Mouse (Mus musculus) mesoderm, embryonic 11.5 days (tissue): Measurements from ENCODE around the gene Epop.
A peak's percentile ranks its signal among the peaks of the same experiment; 100 is the strongest.

Experiments used
- DNase-seq: peaks from one replicate; pipeline ENCODE4 v3.0.0-alpha.2; 2012; ENCODE audit warnings: low read depth, low spot score

Epop gene

DNA sequence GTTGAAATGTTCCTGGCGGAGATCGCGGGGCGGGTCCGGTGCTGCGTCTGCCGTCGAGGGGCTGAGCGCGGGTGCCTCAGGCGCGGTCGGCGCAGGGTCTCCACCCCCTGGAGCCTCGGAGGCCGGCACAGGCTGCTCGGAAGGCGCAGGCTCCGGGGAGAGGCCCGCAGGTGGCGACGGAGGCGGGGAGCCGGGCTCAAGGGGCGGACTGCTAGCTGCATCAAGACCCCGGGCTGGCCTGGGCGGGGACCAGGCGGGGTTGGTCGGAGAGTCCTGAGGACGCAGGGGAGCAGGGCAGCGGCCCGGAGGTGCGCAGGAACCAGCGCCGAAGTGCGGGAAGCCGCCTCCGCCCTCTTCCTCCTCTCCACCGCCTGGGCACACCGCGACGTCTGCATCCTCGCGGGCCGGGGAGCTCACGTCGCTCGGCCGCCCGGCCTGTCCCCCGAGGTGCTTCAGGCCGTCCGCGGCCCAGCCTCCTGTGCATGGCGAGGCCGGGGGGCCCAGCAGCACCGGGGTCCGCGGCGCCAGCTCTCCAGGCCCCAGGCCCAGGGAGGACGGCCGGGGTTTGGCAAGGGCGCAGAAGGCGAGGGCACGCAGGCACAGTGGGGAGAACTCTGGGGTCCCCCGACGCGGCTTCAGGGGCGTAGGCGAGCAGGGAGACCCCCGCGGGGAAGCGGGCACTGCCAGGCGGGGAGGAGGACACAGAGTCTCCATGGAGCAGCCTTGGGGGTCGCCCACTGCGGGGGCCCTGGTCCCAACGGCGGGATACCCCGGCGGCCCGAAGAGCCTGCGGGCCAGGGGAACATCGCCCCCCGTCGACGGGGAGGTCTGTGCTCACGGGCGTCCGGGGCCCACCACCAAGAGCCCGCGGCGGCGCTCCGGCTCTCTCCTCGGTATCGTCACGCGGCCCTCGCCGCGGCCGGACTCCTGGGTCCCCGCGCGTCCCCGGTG lies 659 bp downstream of the Epop start:
- no peak for DNase-seq

DNA sequence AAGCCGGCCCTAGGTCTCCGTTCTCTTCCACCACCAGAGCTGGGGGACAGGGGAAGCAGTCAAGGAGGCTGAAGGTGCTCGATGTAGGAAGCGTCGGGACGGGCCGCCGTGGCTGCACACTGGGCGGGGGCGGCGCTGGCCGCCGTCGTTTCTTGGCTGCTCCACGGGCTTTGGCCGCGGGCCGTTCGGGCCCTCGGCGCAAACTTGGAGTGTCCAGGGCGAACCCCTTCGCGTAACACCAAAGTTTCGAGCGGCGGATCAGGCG lies 1.3 kb downstream of the Epop start:
- no peak for DNase-seq

DNA sequence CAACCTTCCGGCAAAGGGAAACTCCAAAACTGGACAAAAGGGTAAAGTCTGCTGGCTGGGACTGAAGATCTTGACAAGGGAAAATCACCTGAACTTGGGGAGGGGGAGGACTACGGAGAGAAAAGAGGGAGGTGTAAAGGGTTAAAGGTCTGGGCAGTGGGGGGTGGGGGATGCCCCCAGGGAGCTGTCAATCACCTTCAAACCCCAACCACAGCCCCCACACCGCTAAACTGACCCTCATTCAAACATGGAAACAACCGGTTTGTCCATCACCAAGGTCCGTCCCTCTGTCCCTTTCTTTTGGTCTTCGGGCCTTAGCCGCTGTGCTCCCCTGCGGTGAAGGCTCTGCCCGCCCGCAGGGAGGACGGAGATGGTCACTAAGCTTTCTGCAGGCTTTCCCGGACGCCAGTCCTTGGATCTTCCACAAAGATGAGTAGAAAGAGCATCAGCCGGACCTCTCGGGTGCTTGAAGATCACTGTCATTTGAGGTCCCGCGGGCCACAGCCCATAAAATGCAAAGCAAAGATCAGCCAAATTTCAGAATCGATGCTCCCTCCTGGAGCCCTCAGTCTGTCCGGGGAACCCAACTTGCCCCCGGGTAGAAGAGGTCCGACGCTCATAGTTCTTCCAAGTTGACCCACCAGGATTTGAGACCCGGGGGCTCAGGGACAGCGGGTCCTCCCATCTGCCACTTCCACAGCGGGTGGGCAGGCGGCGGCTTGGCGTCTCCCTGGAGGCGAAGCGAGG lies 1.8 kb downstream of the Epop start:
- DNase-seq, result no peak

DNA sequence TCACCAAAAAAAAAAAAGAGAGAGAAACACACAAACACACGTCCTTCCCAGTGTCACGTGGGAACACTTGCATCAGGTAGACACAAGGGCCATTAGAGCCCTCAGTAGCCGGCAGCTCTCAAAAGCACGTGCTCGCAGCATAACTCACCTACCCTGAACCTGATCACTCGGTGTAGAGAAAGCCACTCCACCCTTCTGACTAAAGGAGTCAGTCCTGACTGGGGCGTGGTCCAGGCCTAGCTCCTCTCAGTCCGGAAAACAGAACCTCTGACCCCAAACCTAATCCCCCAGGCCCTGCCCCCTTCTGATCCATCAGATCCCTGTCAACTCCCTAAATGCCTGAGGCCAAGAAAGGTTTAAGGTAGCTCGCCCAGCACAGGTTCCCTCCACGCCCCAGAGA lies 2.7 kb downstream of the Epop start:
- no peak for DNase-seq

DNA sequence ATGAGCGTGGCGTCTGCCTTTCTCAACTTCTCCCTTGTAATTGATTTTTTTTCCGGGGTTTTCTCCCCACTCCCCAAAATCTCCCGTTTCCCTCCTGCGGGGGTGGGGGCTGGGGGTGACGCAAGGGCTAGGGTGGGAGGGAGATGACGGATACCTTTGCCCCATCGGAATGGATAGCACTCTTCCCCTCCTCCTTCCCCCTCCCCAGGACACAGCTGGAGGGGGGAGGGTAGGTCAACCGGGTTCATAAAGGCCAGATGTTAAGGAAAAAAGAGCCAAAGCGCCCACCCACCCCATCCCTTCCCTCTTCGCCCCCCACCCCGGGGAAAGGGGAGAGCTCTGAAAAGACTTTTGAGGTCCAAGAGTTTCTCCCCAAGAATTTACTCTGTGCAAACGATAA lies 3.1 kb downstream of the Epop start:
- DNase-seq, result no peak

DNA sequence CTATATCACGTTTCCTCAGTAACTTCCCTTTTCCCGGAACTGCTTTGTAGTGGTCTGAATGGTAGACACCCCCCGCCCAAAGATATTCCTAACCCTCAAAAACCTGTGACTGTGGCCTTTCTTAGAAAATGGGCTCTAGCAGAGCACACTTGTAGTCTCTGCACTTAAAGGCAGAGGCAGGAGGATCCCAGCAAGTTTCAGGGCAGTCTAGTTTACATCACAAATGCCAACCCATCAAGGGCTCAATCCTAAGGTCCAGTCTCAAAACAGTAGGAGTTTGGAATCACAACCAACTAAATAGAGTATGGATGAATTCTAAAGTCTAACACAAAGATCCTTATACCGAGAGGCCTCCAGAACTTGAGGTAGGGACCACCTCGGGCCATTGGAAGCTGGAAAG lies 4.0 kb downstream of the Epop start:
- no peak for DNase-seq

DNA sequence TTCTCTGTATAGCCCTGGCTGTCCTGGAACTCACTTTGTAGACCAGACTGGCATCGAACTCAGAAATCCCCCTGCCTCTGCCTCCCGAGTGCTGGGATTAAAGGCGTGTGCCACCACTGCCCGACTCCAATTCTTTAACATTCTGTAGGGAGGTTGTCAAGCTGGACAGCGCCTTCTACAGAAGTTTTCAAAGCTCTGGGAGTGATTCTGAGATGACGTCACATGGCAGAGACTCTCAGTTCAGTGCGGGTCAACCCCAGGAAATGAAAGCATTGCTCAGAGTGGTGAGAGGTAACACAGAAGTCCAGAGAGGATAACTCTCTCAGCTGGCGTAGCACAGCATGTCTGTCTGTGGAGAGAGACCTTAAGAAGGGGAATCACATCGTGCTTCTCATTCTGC lies 6.3 kb downstream of the Epop start:
- no peak for DNase-seq

DNA sequence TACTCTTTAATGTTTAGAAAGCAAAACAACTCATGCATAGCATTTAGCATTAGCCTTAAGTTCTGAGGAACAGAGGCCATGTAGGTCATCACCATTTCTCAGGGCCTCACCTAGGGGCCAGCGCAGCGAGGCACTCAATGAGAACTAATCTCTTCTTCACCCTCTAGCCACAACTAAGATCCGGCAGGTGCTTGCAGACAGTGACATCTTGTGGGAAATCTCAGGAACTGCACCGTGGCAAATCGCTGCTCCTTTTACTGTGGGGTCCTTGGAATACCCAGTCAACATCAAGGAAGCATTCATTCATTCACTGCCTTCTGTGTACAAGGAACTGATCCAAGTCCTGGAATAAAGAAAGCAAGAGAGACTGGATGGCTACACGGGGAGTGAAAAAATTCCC lies 7.1 kb downstream of the Epop start:
- DNase-seq, result peak; percentile 82

DNA sequence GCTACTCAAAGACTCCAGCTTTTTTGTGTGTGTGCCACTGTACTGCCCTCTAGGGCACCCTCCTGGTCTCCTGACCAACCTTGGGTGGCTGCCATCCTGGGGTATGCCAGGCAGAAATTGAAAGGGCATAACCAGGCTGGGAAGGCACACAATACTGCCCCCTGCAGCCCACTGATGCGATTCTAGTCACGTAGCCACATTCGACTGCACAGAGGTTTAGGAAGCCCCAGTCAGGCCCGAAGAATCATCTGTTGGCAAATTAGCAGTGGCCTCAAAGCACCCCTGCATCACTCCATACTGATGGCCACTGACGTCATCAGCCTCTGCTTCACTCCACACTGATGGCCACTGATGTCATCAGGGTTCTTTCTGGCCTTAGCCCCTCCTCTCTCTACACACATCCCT lies 10.1 kb downstream of the Epop start:
- DNase-seq, result no peak

DNA sequence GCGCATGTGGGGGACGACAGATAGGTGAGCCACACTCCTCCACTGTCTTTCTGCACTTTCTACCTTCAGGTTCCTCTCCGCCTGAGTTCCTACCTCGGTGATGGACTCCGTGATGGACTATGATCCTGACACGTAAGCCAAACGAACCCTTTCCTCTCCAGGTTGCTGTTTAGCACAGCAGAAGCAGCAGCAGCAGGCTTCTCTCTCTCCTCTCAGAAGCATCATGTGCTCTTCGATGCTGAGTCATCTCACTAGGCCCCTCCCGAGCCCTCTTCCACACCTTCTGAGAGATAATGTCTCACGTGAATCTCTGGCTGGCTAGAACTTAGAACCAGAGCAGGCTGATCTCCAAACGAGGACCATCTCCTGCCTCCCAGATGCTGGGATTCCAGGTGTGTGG lies 11.1 kb downstream of the Epop start:
- no peak for DNase-seq

DNA sequence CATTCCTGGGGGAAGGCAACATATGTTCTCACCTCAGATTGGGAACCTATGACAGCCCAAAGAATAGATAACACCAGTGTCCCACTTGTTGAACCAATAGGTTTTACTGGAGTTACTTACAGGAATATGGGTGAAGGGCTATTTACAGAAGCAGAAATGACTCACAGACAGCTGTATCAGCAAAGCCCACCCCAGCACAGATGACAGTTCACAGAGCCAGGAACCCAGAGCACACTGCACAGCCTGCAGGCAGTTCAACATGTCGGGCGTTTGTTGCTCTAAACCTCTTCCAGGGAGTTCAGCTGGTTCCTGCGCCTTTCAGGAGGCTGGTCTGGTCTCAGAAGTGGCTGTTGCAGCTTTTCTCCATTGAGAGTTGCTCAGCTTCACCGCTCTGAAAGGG lies 14.2 kb downstream of the Epop start:
- DNase-seq, result no peak

DNA sequence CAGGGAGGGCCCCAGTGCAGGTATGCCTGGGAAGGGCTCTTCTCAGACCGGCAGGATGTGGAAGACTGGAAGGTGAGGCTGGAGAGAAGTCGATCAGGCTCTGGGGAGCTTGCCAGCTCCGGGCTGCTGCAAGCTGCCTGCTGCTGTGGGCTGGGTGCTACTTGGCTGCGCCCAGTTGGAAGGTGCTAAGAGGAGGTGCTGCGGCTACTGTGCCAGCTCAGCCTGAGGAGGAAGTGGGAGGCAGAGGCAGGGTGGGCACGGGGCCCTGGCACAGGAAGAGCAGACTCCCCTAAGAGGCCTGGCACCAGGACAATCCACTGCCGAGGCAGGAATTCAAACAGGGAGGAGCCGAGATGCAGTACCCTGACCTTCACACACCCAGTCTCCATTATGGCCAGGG lies 18.4 kb downstream of the Epop start:
- no peak for DNase-seq

DNA sequence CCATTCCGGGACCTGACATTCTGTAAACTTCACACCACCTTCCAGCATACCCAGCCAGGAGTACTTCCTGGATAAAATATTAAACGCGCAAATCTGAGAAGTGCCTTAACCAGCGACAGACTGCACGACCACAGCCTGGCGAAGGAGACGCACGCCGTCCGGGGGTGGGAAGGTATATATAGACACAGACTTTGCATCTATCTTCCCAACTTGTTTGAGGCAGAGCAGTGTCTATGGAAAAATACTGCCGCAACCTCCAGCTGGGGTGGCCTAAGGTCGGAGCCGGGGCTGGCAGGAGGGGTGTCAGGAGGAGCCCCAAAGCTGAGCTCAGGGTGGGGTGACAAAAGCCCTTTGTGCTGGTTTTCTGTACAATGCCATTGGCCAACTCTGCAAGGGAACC lies 19.8 kb downstream of the Epop start:
- DNase-seq, result no peak

DNA sequence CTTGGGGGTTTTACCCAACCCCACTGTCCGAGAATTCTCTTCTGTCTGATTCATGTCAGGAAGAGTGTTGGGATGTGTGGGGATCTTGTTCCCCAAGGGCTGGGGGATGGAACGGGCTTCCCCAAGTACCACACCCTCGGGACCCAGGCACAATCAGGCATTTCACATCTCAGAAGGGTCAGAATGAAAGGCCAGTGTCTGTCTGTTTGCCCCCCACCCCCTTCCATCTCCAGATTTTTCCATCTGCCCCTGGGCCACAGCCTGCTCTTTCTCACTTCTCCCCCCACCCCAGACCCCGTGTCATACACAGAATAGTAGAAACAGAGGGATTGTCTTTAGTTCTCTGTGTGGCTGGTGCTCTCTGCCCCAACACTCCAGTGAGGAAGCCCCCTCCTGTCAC lies 20.6 kb downstream of the Epop start:
- DNase-seq, result no peak

DNA sequence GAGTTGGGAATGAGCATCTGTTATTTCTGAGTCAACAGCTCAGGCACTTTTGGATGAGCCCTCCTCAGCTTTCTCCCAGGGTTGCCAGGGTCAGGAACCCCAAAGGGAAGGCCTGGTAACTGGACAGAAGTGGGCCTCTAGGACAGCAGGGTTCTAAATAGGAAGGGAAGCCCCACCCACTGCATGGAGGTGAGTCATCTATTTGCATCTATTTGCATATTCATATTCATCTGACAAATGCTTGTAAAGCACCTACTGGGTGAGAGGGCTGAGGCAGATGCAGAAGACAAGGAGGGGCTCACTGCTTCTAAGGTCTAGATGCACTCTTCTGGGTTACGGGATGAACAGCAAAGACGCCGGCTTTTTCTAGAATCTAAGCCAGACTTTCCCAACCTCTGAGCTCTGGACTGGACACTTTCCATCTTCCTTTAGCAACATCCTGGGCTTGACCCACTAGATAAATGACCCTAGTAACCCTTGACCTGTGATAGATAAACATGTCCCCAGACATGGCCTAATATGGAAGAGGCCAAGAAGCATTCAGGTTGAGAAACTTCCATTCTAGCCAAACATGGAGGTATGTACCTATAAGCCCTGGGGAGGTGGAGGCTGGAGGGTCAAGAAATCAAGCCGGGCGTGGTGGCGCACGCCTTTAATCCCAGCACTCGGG lies 22.3 kb downstream of the Epop start:
- DNase-seq, result no peak

DNA sequence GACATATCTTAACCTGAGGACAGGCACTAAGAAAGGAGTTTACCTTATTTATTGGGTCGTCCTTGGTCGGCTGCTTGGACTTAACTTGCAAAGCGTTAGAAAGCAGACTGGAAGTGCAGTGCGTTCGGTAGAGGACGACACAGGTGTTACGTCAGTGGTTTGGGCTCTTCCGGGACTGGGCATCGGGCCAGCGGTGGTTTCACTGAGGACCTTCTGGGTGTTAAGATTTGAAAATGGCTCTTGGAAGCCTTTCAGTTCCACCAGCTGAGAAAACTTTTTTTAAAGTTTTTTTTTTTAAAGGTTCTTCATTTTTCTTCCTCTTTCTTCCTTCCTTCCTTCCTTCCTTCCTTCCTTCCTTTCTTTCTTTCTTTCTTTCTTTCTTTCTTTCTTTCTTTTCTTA lies 25.6 kb downstream of the Epop start:
- DNase-seq, result no peak

DNA sequence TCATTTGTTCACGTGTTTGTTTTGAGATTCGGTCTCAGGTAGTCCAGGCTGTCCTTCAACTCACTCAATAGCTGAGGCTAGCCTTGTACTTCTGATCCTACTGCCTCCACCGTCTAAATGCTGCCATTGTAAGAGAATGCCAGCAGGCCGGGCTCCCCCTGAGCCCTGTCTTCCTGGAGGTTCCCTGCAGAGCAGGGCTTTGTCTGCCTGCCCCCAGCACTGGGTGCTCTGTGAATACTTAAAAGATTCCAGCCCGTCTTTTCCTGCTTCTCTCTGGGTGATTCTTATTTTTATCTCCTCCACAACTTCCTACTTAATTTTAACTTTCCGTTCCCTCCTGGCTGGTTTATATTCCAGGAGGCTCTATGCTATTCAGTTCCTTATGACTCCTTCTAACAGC lies 27.3 kb downstream of the Epop start:
- no peak for DNase-seq

DNA sequence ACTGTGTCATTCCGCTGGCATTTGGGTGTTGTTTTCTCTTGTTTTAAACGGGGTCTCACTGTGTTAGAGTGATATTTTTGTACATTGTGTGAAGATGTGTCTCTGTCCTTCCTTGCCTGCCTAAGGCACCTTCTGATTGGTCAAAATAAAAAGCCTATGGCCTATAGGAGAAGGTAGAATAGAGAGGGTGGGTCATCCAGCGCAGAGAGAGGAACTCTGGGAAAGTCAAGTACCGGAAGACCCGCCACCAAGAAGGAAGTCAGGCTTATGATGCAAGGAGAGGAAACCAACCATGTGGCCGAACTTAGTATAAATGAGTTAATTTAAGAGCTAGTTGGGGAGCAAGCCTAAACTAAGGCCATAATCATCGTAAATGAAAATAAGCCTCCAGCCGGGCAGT lies 30.4 kb downstream of the Epop start:
- no peak for DNase-seq

DNA sequence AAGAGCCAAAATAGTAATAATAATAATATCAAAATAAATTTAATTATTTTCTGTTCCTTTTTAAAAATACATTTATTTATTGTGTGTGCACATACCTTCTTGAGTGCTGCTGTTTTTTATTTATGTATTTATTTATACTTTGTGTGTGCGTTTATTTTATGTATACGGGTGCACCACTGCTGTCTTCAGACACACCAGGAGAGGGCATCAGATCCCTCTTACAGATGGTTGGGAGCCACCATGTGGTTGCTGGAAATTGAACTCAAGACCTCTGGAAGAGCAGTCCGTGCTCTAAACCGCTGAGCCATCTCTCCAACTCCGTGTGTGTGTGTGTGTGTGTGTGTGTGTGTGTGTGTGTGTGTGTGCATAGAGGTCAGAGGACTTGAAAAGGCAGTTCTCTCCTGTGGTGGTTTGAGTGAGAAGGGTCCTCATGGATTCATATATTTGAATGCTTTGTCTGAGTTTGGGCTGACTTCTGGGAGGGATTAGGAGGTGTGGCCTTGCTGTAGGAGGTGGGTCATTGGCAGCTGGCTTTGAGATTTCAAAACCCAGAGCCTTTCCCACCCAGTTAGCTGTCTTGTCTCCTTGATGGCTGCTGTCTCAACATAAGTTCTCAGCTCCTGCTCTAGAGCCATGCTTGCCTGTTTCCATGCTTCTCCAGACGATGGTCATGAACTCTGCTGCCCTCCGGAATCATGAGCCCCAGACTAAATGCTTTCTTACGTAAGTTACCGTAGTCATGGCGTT lies 31.4 kb downstream of the Epop start:
- DNase-seq, result no peak

DNA sequence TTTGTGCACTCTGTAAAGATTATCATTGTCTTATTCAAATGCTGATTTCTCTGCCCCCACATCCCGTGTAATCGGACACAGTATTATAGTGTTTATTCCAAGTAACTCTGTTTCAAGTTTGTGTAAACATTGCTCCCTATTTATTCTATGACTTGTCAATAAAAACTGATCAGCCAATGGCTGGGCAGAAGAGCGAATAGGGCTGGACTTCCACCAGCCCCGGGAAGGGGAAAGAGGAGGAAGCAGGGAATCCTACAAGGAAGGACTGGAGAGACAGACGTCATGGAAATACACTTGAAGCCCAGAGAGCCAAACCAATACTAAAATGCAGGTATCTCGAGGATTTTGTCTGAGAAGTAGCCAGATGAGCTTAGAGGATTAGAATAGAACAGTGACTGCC lies 35.4 kb downstream of the Epop start:
- no peak for DNase-seq

DNA sequence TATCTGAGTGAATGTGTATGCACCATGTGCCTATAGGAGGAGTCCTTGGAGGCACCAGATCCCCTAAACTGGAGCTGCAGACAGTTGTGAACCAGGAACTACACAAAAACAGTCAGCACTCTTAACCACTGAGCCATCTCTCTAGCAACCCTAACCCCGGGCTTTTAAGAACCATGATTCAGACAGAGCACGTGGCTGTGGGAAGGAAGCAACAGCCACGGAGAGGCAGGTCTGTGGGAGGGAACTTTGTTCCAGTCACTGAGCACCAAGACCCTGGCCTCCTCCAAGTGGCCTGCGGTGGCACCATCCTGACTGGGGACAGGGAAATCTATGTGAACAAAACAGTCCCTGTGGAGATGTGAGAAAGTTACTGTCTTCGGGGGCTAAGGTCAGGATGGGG lies 37.6 kb downstream of the Epop start:
- no peak for DNase-seq
